Mouse (Mus musculus): Measurements from ENCODE around the gene Wdfy4.

DNA sequence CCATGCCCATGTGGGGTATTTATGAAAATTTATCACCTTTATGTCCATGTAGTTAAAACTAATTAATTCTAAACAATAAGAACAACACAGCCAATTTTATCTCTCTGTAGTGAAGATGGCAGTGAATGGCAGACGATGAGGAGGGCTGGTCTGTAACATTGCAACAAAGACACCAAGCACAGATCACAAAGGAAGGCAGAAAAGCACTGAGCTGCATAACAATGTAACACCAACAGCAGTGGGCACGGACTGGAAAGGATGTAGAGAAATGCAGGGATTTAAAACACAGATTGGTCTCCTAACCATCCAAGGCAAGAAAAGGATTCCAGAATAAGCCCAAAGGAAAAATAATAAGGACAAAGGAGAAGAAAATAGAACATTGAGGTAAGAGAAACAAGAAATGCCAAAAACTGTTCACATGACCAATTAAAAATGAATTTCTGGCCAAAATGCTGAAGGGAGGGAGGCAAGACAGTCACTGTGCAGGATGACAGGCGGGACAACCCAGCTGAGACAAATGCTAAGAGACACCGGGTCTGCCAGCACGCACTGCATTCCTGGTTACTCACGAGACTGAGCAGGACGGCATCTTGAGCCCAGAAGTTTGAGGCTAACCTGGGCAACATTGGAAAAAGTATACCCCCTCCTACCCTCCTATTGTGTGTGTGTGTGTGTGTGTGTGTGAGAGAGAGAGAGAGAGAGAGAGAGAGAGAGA lies 54.1 kb downstream of the Wdfy4 start:
- TF ChIP-seq CTCF (IDR thresholded peaks at IDR 0.05; ENCODE audit: borderline replicate concordance, extremely low read depth, insufficient read depth, insufficient read length) = no peak
- no peak for TF ChIP-seq POLR2A (IDR thresholded peaks at IDR 0.05; ENCODE audit: borderline replicate concordance, extremely low read depth, insufficient read depth, insufficient read length, poor library complexity, severe bottlenecking)

All from brain, embryonic 14.5 days (tissue).